Mouse (Mus musculus) CH12.LX (cell line): ENCODE measurements around the gene Cnksr3. TPM values are rescaled to one million over a fixed set of nuclear protein-coding genes. Genes with fewer than 3 reads are reported as not detected.

Experiments used
- DNase-seq: peaks from one replicate; pipeline ENCODE4 v3.0.0-alpha.2; 2013; ENCODE audit errors: extremely low read depth
- H3K27ac ChIP-seq: 2 replicates; pipeline ENCODE4 v1.5.1; 2012; ENCODE audit warnings: low read depth, mild to moderate bottlenecking, control low read depth, moderate library complexity; ENCODE audit not compliant: insufficient read depth
- H3K27me3 ChIP-seq: replicated peaks from 2 replicates; pipeline ENCODE3; 2012; ENCODE audit warnings: inconsistent platforms
- H3K36me3 ChIP-seq, 2 experiments: replicated peaks in 1 of 2; 2 replicates each; pipeline versions ENCODE3 to v1.6.1; 2012; ENCODE audit warnings: inconsistent platforms in 1 of 2, low read length in 1 of 2, mild to moderate bottlenecking in 1 of 2, mixed read lengths in 1 of 2, moderate library complexity in 1 of 2; ENCODE audit not compliant: control insufficient read depth in 1 of 2, insufficient read depth in 1 of 2
- H3K4me1 ChIP-seq, 2 experiments: 2 replicates each; pipeline ENCODE4 v1.6.1; 2012; ENCODE audit warnings: inconsistent platforms in 1 of 2, moderate library complexity in 1 of 2; ENCODE audit not compliant: insufficient read depth in 2 of 2, control insufficient read depth in 1 of 2
- H3K4me2 ChIP-seq: 2 replicates; pipeline ENCODE4 v1.6.1; 2012; ENCODE audit warnings: low read depth, mild to moderate bottlenecking, control low read depth; ENCODE audit not compliant: poor library complexity, insufficient read depth, severe bottlenecking
- H3K4me3 ChIP-seq, 3 experiments: fragments of 150-350 bp in 1 of 3; sonication (generic) in 1 of 3; replicated peaks in 1 of 3; 2 replicates each; pipeline versions ENCODE3 to v1.5.1; 2011 to 2012; ENCODE audit warnings: low read depth in 2 of 3, low read length in 2 of 3, mild to moderate bottlenecking in 2 of 3, moderate library complexity in 2 of 3, control low read depth in 1 of 3, improper control_type of control experiment in 1 of 3, inconsistent platforms in 1 of 3, mixed read lengths in 1 of 3; ENCODE audit not compliant: poor library complexity in 1 of 3
- H3K79me2 ChIP-seq: replicated peaks from 2 replicates; pipeline ENCODE4 v1.6.1; 2012; ENCODE audit warnings: mild to moderate bottlenecking, moderate library complexity; ENCODE audit not compliant: control insufficient read depth, poor library complexity, insufficient read depth, severe bottlenecking; ENCODE audit errors: extremely low read depth
- H3K9ac ChIP-seq: 2 replicates; pipeline ENCODE4 v1.6.1; 2012; ENCODE audit warnings: low read depth, mild to moderate bottlenecking, control low read depth, moderate library complexity; ENCODE audit not compliant: insufficient read depth
- H3K9me3 ChIP-seq: replicated peaks from 2 replicates; pipeline ENCODE3; 2012; ENCODE audit warnings: low read length, inconsistent platforms, mixed read lengths
- BHLHE40 ChIP-seq: IDR thresholded peaks from 2 replicates; pipeline ENCODE4 v1.6.1; 2011; ENCODE audit warnings: mild to moderate bottlenecking, low read depth, low read length, improper control_type of control experiment
- CHD1 ChIP-seq: IDR thresholded peaks from 2 replicates; pipeline ENCODE4 v1.6.1; 2012; ENCODE audit warnings: low read depth, low read length, improper control_type of control experiment, inconsistent platforms
- CHD2 ChIP-seq: IDR thresholded peaks from 2 replicates; pipeline ENCODE4 v1.6.1; 2011; ENCODE audit warnings: low read length, improper control_type of control experiment
- CTCF ChIP-seq, 2 experiments: IDR thresholded peaks in 1 of 2; conservative IDR thresholded peaks in 1 of 2; 2 replicates each; pipeline ENCODE4 v1.5.1; 2011 to 2012; ENCODE audit warnings: low read depth in 2 of 2, low read length in 2 of 2, improper control_type of control experiment in 1 of 2, inconsistent platforms in 1 of 2, mild to moderate bottlenecking in 1 of 2, moderate library complexity in 1 of 2
- EP300 ChIP-seq: IDR thresholded peaks from 2 replicates; pipeline ENCODE4 v1.6.1; 2011; ENCODE audit warnings: low read length, improper control_type of control experiment
- ETS1 ChIP-seq: conservative IDR thresholded peaks from 2 replicates; pipeline ENCODE4 v1.6.1; 2012; ENCODE audit warnings: low read depth, mild to moderate bottlenecking, inconsistent platforms, low read length, improper control_type of control experiment, moderate library complexity
- JUN ChIP-seq: IDR thresholded peaks from 2 replicates; pipeline ENCODE4 v1.6.1; 2011; ENCODE audit warnings: low read depth, mild to moderate bottlenecking, low read length, improper control_type of control experiment, moderate library complexity; ENCODE audit not compliant: insufficient read depth
- JUND ChIP-seq: conservative IDR thresholded peaks from 2 replicates; pipeline ENCODE4 v1.6.1; 2011; ENCODE audit warnings: low read depth, low read length, improper control_type of control experiment
- KAT2A ChIP-seq: IDR thresholded peaks from 2 replicates; pipeline ENCODE4 v1.6.1; 2012; ENCODE audit warnings: low read length, improper control_type of control experiment, inconsistent platforms; ENCODE audit not compliant: insufficient replicate concordance
- MAX ChIP-seq: IDR thresholded peaks from 2 replicates; pipeline ENCODE4 v1.6.1; 2011; ENCODE audit warnings: low read length, improper control_type of control experiment
- MAZ ChIP-seq: IDR thresholded peaks from 2 replicates; pipeline ENCODE4 v1.6.1; 2012; ENCODE audit warnings: low read depth, mild to moderate bottlenecking, inconsistent platforms, low read length, improper control_type of control experiment, moderate library complexity
- MEF2A ChIP-seq: IDR thresholded peaks from 2 replicates; pipeline ENCODE4 v1.6.1; 2014; ENCODE audit warnings: low read depth, mild to moderate bottlenecking, inconsistent platforms, low read length, improper control_type of control experiment, borderline replicate concordance
- MXI1 ChIP-seq: IDR thresholded peaks from 2 replicates; pipeline ENCODE4 v1.6.1; 2011; ENCODE audit warnings: mild to moderate bottlenecking, low read depth, low read length, improper control_type of control experiment
- NELFE ChIP-seq: IDR thresholded peaks from 2 replicates; pipeline ENCODE4 v1.6.1; 2011; ENCODE audit warnings: low read depth, low read length, improper control_type of control experiment
- NRF1 ChIP-seq: IDR thresholded peaks from 2 replicates; pipeline ENCODE4 v1.6.1; 2014; ENCODE audit warnings: low read depth, mild to moderate bottlenecking, inconsistent platforms, low read length, improper control_type of control experiment, moderate library complexity
- PAX5 ChIP-seq: IDR thresholded peaks from 2 replicates; pipeline ENCODE4 v1.6.1; 2012; ENCODE audit warnings: low read length, inconsistent platforms, mixed read lengths
- POLR2A ChIP-seq: IDR thresholded peaks from 2 replicates; pipeline ENCODE4 v1.6.1; 2011; ENCODE audit warnings: low read depth, mild to moderate bottlenecking, improper control_type of control experiment, low read length
- RAD21 ChIP-seq: IDR thresholded peaks from 2 replicates; pipeline ENCODE4 v1.6.1; 2011; ENCODE audit warnings: low read depth, mild to moderate bottlenecking, low read length, improper control_type of control experiment, moderate library complexity
- RCOR1 ChIP-seq: conservative IDR thresholded peaks from 2 replicates; pipeline ENCODE4 v1.6.1; 2012; ENCODE audit warnings: low read depth, mild to moderate bottlenecking, inconsistent platforms, low read length, improper control_type of control experiment
- SIN3A ChIP-seq: IDR thresholded peaks from 2 replicates; pipeline ENCODE4 v1.6.1; 2012; ENCODE audit warnings: low read length, improper control_type of control experiment, inconsistent platforms
- SMC3 ChIP-seq: IDR thresholded peaks from 2 replicates; pipeline ENCODE4 v1.6.1; 2011; ENCODE audit warnings: low read depth, low read length, improper control_type of control experiment
- TBP ChIP-seq: conservative IDR thresholded peaks from 2 replicates; pipeline ENCODE4 v1.6.1; 2011; ENCODE audit warnings: low read depth, low read length, improper control_type of control experiment
- UBTF ChIP-seq: IDR thresholded peaks from 2 replicates; pipeline ENCODE4 v1.6.1; 2012; ENCODE audit warnings: low read depth, mild to moderate bottlenecking, inconsistent platforms, low read length, improper control_type of control experiment, moderate library complexity
- USF1 ChIP-seq: IDR thresholded peaks from 2 replicates; pipeline ENCODE4 v1.6.1; 2014; ENCODE audit warnings: low read depth, mild to moderate bottlenecking, inconsistent platforms, low read length, improper control_type of control experiment
- ZMIZ1 ChIP-seq: IDR thresholded peaks from 2 replicates; pipeline ENCODE4 v1.6.1; 2012; ENCODE audit warnings: low read depth, mild to moderate bottlenecking, inconsistent platforms, low read length, improper control_type of control experiment
- ZNF384 ChIP-seq: IDR thresholded peaks from 2 replicates; pipeline ENCODE4 v1.6.1; 2012; ENCODE audit warnings: low read depth, low read length, improper control_type of control experiment, inconsistent platforms
- dilution Hi-C: fragments of 300-500 bp; cut with MboI; formaldehyde crosslinking; loops from 2 replicates; pipeline ENCODE4 v1.14.3; 2020; ENCODE audit warnings: low sequenced_read_pairs; ENCODE audit not compliant: extremely low pct_unique_long_range_greater_than_20kb, extremely low pct_ligation_motif_present
- in situ Hi-C: fragments of 300-500 bp; cut with MboI; formaldehyde crosslinking; loops from 3 replicates; pipeline ENCODE4 v1.14.3; 2019; ENCODE audit warnings: low sequenced_read_pairs, low pct_ligation_motif_present, low pct_unique_long_range_greater_than_20kb, mixed read lengths
- polyA plus RNA-seq: library from polyadenylated mRNA; unstranded; fragments of >175 nt; gene quantifications from 2 replicates; pipeline ENCODE4 v1.2.1, GENCODE M21; 2012; ENCODE audit warnings: low read depth; ENCODE audit not compliant: insufficient read length
- total RNA-seq, 2 experiments: library from RNA; depleted of rRNA; stranded (reverse); fragments of 300-350 nt in 1 of 2; fragments of >200 nt in 1 of 2; gene quantifications; 2 replicates each; pipeline ENCODE4 v1.2.3; 2012 to 2014

Cnksr3 gene
- total and polyA plus RNA-seq, 3 experiments, result 0.72 to 3.9 (median 2.9) TPM

DNA sequence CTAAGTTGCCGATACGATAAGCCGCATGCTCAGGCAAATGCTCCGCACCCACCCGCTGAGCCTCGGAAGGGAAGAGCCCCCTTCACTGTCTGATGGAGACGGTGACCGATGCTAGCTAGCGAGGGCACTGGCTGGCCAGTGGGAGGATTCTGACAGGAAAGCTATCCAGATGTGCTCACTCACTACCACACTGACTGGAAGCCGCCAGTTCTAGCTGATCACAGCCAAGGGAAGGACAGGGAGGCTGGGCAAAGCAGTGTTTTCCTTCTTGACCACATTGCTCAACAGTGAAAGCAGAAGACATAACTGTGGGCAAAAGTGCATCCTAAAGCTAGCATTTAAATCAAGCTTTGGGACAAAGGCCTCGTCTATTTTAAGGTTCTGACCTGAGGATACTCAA is 4.7 kb downstream of the Cnksr3 start:
- no peak for DNase-seq
- TF ChIP-seq CTCF (conservative IDR thresholded peaks at IDR 0.05 in 1 of 2, IDR thresholded peaks at IDR 0.05 in 1 of 2; ENCODE audit: low read depth in 2 of 2, low read length in 2 of 2) (no peak), USF1 (no peak), KAT2A (no peak), JUND (no peak), MEF2A (no peak), SMC3 (no peak), PAX5 (no peak), ZMIZ1 (no peak), MAX (no peak), RCOR1 (no peak), ETS1 (no peak), MXI1 (no peak), UBTF (no peak), BHLHE40 (no peak), POLR2A (no peak), NRF1 (no peak), RAD21 (no peak), TBP (no peak), CHD1 (no peak)
- dilution Hi-C loops, result no loop called here
- Histone ChIP-seq H3K9ac (no peak overlapping the region), H3K36me3 (peaks cover 0 to 7% of the 10 kb centered on the region in 2 experiments), H3K9me3 (no peaks in the 10 kb centered on the region), H3K27ac (no peak overlapping the region), H3K27me3 (no peaks in the 10 kb centered on the region), H3K4me1 (peaks cover 14 to 49% of the 10 kb centered on the region in 2 experiments), H3K4me2 (no peak overlapping the region), H3K79me2 (no peaks in the 10 kb centered on the region), H3K4me3 (no peak overlapping the region)
- in situ Hi-C loops, result no loop called here

DNA sequence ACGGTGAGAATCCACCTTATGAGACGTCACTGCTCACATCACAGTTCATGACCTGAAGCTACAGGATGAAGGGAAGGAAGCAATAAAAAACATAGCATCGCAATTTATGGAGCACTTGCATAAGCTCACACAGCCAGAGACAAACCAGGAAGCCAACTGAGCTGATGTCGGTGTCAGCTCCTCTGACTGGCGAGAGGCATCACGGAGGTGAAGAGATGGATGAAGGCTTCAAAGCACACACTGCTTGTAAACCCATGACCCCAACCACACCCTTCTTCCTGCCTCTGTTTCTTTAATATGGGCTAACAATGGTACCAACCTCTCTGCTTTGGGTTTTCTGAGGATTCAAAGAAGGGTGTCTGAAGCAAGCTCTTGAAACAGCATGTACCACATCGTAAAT is 5.5 kb downstream of the Cnksr3 start:
- dilution Hi-C loops (no loop called here), in situ Hi-C loops (no loop called here)
- H3K79me2 ChIP-seq, result no peaks in the 10 kb centered on the region
- no peak overlapping the region for H3K27ac ChIP-seq
- no peak overlapping the region for H3K9ac ChIP-seq
- no peak overlapping the region for H3K4me3 ChIP-seq
- no peaks in the 10 kb centered on the region for H3K27me3 ChIP-seq
- peaks cover 0 to 7% of the 10 kb centered on the region in 2 experiments for H3K36me3 ChIP-seq
- DNase-seq, result no peak
- peaks cover 14 to 49% of the 10 kb centered on the region in 2 experiments for H3K4me1 ChIP-seq
- H3K4me2 ChIP-seq, result no peak overlapping the region
- TF ChIP-seq MAZ (no peak), BHLHE40 (no peak), CHD2 (no peak), JUND (no peak), TBP (no peak), NELFE (no peak), SIN3A (no peak), JUN (no peak), NRF1 (no peak), ZNF384 (no peak), ETS1 (no peak), EP300 (no peak)
- TF ChIP-seq, all 38 proteins: peak for 0
- no peaks in the 10 kb centered on the region for H3K9me3 ChIP-seq
